Mouse (Mus musculus) forebrain, embryonic 15.5 days (tissue): ENCODE measurements at regions not wholly inside any gene's neighbourhood (a gene's known extent, or its start where the extent isn't known, plus 50 kb on each side); places are given as distances from the start of the nearest gene placed in this dataset.
A peak's percentile ranks its signal among the peaks of the same experiment; 100 is the strongest.
"Not testable (repeated sequence)": the region's sequence is repeated elsewhere in the genome, so short reads cannot be mapped to it uniquely, and the experiment has no call there.

Experiments
- ATAC-seq: fragments of 200-750 bp; cut with Nextera tagmentation; replicated peaks from 2 replicates; pipeline ENCODE4 v1.8.0; 2017; ENCODE audit warnings: mild to moderate bottlenecking, moderate TSS enrichment, moderate library complexity
- H3K27ac ChIP-seq: fragments of 300-500 bp; sonication (generic); replicated peaks from 2 replicates; pipeline ENCODE4 v1.5.1; 2015; ENCODE audit warnings: mild to moderate bottlenecking, inconsistent platforms
- H3K27me3 ChIP-seq: fragments of 300-500 bp; sonication (generic); 2 replicates; pipeline ENCODE4 v1.6.1; 2015; ENCODE audit warnings: inconsistent platforms
- H3K36me3 ChIP-seq: fragments of 300-500 bp; sonication (generic); 2 replicates; pipeline ENCODE4 v1.6.1; 2015; ENCODE audit warnings: mild to moderate bottlenecking, inconsistent platforms
- H3K4me1 ChIP-seq: fragments of 300-500 bp; sonication (generic); 2 replicates; pipeline ENCODE4 v1.6.1; 2015; ENCODE audit warnings: inconsistent platforms
- H3K4me2 ChIP-seq: fragments of 300-500 bp; sonication (generic); replicated peaks from 2 replicates; pipeline ENCODE4 v1.6.1; 2015; ENCODE audit warnings: mild to moderate bottlenecking, inconsistent platforms
- H3K4me3 ChIP-seq: fragments of 300-500 bp; sonication (generic); 2 replicates; pipeline ENCODE4 v1.5.1; 2015; ENCODE audit warnings: mild to moderate bottlenecking, inconsistent platforms
- H3K9ac ChIP-seq: fragments of 300-500 bp; sonication (generic); replicated peaks from 2 replicates; pipeline ENCODE4 v1.6.1; 2015; ENCODE audit warnings: mild to moderate bottlenecking, inconsistent platforms
- H3K9me3 ChIP-seq: fragments of 300-500 bp; sonication (generic); 2 replicates; pipeline ENCODE4 v1.6.1; 2016; ENCODE audit warnings: inconsistent platforms
- WGBS: fragments of 180-500 bp; shearing (Covaris S2); methylation state at CpG from one replicate; pipeline ENCODE4 v1.1.7; 2015; ENCODE audit warnings: mixed read lengths; 5-methylcytosine and 5-hydroxymethylcytosine counted together

DNA sequence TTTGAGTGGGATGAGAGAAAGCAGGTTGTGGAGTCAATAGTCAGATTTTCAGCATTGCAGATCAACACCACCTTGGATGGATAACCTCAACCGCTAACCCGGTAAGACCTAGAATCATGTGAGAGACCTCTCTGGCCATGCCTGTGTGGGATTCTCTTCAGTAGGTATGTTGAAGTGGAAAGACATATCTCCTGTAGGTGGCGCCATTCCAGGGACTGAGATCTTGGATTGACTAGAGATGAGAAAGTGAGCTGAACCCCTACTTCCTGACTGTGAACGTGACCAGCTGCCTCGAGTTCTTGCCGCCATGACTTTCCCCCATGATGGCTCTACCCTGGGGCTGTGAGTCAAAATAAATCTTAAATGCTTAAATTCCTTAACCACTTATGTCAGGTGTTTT lies 102.7 kb downstream of the Eva1a start:
- H3K9me3 ChIP-seq = no peaks in the 10 kb centered on the region
- H3K27ac ChIP-seq = no peak overlapping the region
- H3K27me3 ChIP-seq = no peaks in the 10 kb centered on the region
- H3K9ac ChIP-seq = no peak overlapping the region
- no peak overlapping the region for H3K4me3 ChIP-seq
- no peak for ATAC-seq
- 87% methylated on average over 6 of the region's 6 CpGs for WGBS
- H3K4me2 ChIP-seq = no peak overlapping the region
- no peaks in the 10 kb centered on the region for H3K4me1 ChIP-seq
- no peaks in the 10 kb centered on the region for H3K36me3 ChIP-seq

DNA sequence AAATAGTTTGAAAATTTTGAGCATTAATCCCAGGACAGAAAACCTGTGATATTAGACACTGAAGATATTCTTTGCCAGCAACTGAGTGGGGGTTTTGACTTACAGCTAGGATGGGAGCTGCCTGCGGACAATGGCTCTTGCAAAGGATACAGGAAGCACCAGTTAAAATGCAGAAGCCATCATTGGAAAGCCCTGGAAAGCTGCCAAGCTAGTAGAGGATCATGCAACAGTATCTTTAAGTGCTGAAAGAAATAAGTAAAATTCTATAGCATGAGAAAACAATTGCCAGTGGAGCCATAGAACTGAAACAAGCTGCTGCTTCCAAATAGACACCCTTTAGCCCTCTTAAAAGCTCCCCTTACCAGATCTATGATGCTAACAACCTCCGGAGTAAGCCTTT lies 109.2 kb downstream of the Eva1a start:
- 72% methylated on average over 2 of the region's 2 CpGs for WGBS
- no peak overlapping the region for H3K27ac ChIP-seq

GRCm38 (mm10) chr6:82170349-82171080 lies 129.7 kb downstream of the Eva1a start:
- WGBS = 58% methylated on average over 5 of the region's 5 CpGs
- Histone ChIP-seq H3K4me3 (no peak overlapping the region), H3K36me3 (no peaks in the 10 kb centered on the region), H3K27me3 (no peaks in the 10 kb centered on the region), H3K9ac (no peak overlapping the region), H3K27ac (no peak overlapping the region), H3K9me3 (no peaks in the 10 kb centered on the region), H3K4me2 (no peak overlapping the region), H3K4me1 (no peaks in the 10 kb centered on the region)
- ATAC-seq = no peak

More for the DNA sequence above, 109.2 kb downstream of the Eva1a start:
- Histone ChIP-seq H3K9ac (no peak overlapping the region), H3K9me3 (no peaks in the 10 kb centered on the region), H3K27me3 (no peaks in the 10 kb centered on the region), H3K4me1 (no peaks in the 10 kb centered on the region), H3K4me2 (no peak overlapping the region), H3K4me3 (no peak overlapping the region), H3K36me3 (no peaks in the 10 kb centered on the region)
- no peak for ATAC-seq

DNA sequence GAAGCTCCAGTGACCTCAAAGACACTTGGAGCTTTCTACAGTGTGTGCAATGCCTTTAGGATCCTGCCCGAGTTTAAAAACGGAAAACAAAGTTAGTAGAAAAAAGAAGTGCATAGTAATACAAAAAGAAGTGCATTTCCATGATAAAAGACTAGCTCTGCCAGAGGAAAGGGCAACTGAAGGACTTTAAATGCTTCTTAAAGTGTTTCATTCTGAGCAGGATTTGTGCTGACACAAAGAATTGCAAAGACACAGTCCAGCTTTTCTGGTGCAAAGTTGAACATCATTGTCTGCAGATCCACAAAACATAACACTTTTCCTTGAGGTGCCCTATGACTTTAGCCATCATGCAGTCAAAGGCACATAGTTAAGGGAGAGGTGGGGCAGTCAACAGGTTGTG lies 134.1 kb downstream of the Eva1a start:
- no peak for ATAC-seq
- WGBS = 25% methylated on average over 2 of the region's 2 CpGs
- H3K9me3 ChIP-seq = no peaks in the 10 kb centered on the region

DNA sequence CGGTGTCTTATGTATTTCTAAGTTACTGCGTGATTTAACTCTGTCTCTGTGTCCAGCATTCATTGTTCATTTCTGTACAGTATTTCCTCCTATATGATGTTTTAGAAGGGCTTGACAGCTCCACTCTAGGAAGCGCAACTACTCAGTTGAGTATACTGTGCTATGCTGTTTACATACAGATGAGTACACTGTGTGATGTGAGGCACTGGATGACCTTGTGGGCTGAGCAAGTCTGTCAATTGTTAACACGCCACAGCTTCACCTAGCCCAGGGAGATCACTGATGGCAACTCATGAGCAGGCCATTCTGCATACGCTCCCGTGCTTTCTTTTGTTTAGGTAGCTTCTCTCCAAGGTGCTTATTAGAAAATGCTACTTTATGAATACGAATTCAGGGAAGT lies 159.3 kb downstream of the Eva1a start:
- 90% methylated on average over 7 of the region's 7 CpGs for WGBS
- H3K4me3 ChIP-seq = no peak overlapping the region
- H3K27ac ChIP-seq = no peak overlapping the region
- H3K9ac ChIP-seq = no peak overlapping the region
- no peaks in the 10 kb centered on the region for H3K9me3 ChIP-seq
- no peak for ATAC-seq
- H3K4me2 ChIP-seq = no peak overlapping the region
- no peaks in the 10 kb centered on the region for H3K36me3 ChIP-seq
- no peaks in the 10 kb centered on the region for H3K4me1 ChIP-seq
- H3K27me3 ChIP-seq = no peaks in the 10 kb centered on the region

More for the DNA sequence above, 134.1 kb downstream of the Eva1a start:
- H3K4me3 ChIP-seq = no peak overlapping the region
- no peak overlapping the region for H3K4me2 ChIP-seq
- H3K27ac ChIP-seq = no peak overlapping the region
- no peaks in the 10 kb centered on the region for H3K4me1 ChIP-seq
- no peaks in the 10 kb centered on the region for H3K36me3 ChIP-seq
- H3K9ac ChIP-seq = no peak overlapping the region
- H3K27me3 ChIP-seq = no peaks in the 10 kb centered on the region

- no peaks in the 10 kb centered on the region for H3K9me3 ChIP-seq
- H3K36me3 ChIP-seq = no peaks in the 10 kb centered on the region
- no peak overlapping the region for H3K9ac ChIP-seq
- 79% methylated on average over 8 of the region's 8 CpGs for WGBS
- no peak for ATAC-seq
- no peak overlapping the region for H3K4me2 ChIP-seq
- no peaks in the 10 kb centered on the region for H3K27me3 ChIP-seq
- no peak overlapping the region for H3K4me3 ChIP-seq
- no peak overlapping the region for H3K27ac ChIP-seq
- H3K4me1 ChIP-seq = no peaks in the 10 kb centered on the region
Observed at GRCm38 (mm10) chr6:82204821-82205566, 164.2 kb downstream of the Eva1a start.

DNA sequence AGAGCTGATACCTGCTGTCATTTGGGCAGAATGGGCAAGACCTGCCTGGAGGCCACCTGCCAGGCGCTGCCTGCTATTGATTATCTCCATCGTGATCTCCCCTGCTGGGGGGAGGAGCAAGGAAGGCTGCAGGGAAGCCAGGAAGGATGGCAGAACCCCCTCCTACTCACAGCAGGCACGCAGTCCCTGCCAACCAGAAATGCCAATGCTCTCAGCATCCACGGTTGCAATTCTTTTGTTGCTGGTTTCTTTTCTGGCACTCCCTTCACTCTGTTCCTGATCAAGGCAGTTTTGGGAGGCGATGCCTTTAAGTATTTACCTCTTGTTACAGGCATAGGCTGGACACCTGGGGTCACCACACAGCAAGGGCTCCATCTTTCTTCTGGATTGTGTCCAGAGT lies 164.3 kb upstream of the Tacr1 start:
- Histone ChIP-seq H3K36me3 (no peaks in the 10 kb centered on the region), H3K9ac (no peak overlapping the region), H3K4me3 (no peak overlapping the region), H3K27me3 (no peaks in the 10 kb centered on the region), H3K27ac (no peak overlapping the region), H3K9me3 (no peaks in the 10 kb centered on the region), H3K4me1 (0 out of 2 replicates have a peak, but pooled peaks cover 7% of the 10 kb centered on the region), H3K4me2 (no peak overlapping the region)
- no peak; the same call in 1 of the 2 replicates for ATAC-seq
- 18% methylated on average over 5 of the region's 5 CpGs for WGBS

- Histone ChIP-seq H3K4me3 (no peak overlapping the region), H3K4me2 (no peak overlapping the region), H3K27ac (no peak overlapping the region), H3K9ac (no peak overlapping the region), H3K9me3 (no peaks in the 10 kb centered on the region), H3K4me1 (0 out of 2 replicates have a peak, but pooled peaks cover 7% of the 10 kb centered on the region), H3K27me3 (no peaks in the 10 kb centered on the region), H3K36me3 (no peaks in the 10 kb centered on the region)
- ATAC-seq = no peak
- WGBS = 77% methylated on average over 7 of the region's 7 CpGs
Observed at GRCm38 (mm10) chr6:82240584-82241245, 161.4 kb upstream of the Tacr1 start.

- not testable (repeated sequence) for H3K4me3 ChIP-seq, H3K4me1 ChIP-seq, H3K27ac ChIP-seq, H3K9me3 ChIP-seq, H3K36me3 ChIP-seq, ATAC-seq, H3K27me3 ChIP-seq, H3K9ac ChIP-seq, H3K4me2 ChIP-seq
- 53% methylated on average over 1 of the region's 1 CpGs for WGBS
Observed at GRCm38 (mm10) chr6:82247652-82248051, 154.5 kb upstream of the Tacr1 start.

- Histone ChIP-seq H3K9me3 (no peaks in the 10 kb centered on the region), H3K27ac (no peak overlapping the region), H3K36me3 (no peaks in the 10 kb centered on the region), H3K4me1 (no peaks in the 10 kb centered on the region), H3K9ac (no peak overlapping the region), H3K27me3 (no peaks in the 10 kb centered on the region), H3K4me2 (no peak overlapping the region), H3K4me3 (no peak overlapping the region)
- ATAC-seq = no peak
- WGBS = 33% methylated on average over 1 of the region's 1 CpGs
Observed at GRCm38 (mm10) chr6:82284494-82284893, 117.6 kb upstream of the Tacr1 start.

DNA sequence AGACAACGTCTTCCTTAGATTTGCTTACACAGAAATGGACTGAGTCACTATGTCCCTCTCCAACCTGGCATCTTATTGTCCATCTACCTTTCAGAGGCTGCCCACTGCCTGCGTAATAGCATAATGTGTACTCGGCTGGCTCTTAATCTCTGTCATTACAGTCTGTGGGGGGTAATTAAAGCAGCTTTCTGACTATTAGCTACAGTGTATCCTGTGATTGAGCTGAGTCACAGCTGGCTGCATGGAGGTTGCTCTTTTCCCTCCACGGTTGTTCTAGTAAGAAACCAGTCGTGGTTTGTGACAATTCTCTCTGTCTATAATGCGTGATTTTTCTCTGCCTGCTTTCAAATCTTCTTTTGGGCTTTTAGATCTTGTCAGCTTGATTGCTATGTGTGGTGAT lies 116.9 kb upstream of the Tacr1 start:
- no peak overlapping the region for H3K9ac ChIP-seq
- 0 out of 2 replicates have a peak overlapping the region, but pooled peaks have one; percentile 15 for H3K27ac ChIP-seq
- no peaks in the 10 kb centered on the region for H3K9me3 ChIP-seq
- no peak overlapping the region for H3K4me3 ChIP-seq
- ATAC-seq = 0 out of 2 replicates have a peak, but pooled peaks have one; percentile 41
- WGBS = 17% methylated on average over 6 of the region's 6 CpGs
- no peaks in the 10 kb centered on the region for H3K36me3 ChIP-seq
- H3K27me3 ChIP-seq = no peaks in the 10 kb centered on the region
- H3K4me1 ChIP-seq = no peaks in the 10 kb centered on the region
- no peak overlapping the region for H3K4me2 ChIP-seq

DNA sequence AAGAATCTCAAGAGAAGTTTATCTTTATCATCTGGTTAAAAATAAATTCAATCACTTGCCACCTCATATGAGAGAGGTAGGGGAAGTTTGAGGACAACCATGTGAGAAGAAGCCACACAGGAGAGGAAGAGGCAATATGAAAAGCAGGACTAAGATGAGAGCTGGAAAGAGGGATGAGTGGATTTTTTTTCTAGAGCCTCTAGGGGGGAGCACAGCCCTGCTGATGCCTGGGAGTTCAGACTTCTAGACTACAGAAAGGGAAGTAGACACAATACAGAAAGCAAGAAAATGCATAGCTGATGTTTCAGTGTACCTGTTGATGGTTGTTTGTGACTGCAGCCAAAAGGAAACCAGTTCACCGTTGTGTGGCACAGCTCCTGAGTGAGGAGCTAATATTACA lies 108.6 kb upstream of the Tacr1 start:
- H3K27ac ChIP-seq = no peak overlapping the region
- 89% methylated on average over 1 of the region's 1 CpGs for WGBS
- H3K36me3 ChIP-seq = no peaks in the 10 kb centered on the region
- no peak overlapping the region for H3K9ac ChIP-seq
- H3K9me3 ChIP-seq = no peaks in the 10 kb centered on the region
- H3K4me2 ChIP-seq = no peak overlapping the region
- ATAC-seq = no peak
- H3K27me3 ChIP-seq = no peaks in the 10 kb centered on the region
- no peak overlapping the region for H3K4me3 ChIP-seq
- no peaks in the 10 kb centered on the region for H3K4me1 ChIP-seq
